Mouse (Mus musculus) C2C12 (cell line): ENCODE results near the gene Olfr869. TPM values are rescaled to one million over a fixed set of nuclear protein-coding genes. Genes with fewer than 3 reads are reported as not detected.

Experiments used
- H3K27me3 ChIP-seq: one replicate; pipeline ENCODE4 v1.6.1; 2011; ENCODE audit not compliant: control insufficient read depth, insufficient read depth, insufficient read length
- H3K36me3 ChIP-seq: one replicate; pipeline ENCODE4 v1.6.1; 2011; ENCODE audit not compliant: control insufficient read depth, insufficient read depth
- H3K4me3 ChIP-seq: one replicate; pipeline ENCODE4 v1.5.1; 2011; ENCODE audit warnings: mild to moderate bottlenecking, control low read depth; ENCODE audit not compliant: poor library complexity, insufficient read depth, severe bottlenecking
- H3K79me2 ChIP-seq: one replicate; pipeline ENCODE4 v1.6.1; 2011; ENCODE audit not compliant: control insufficient read depth, insufficient read depth
- H3K79me3 ChIP-seq: one replicate; pipeline ENCODE4 v1.6.1; 2011; ENCODE audit warnings: low read depth, control low read depth
- H3ac ChIP-seq: one replicate; pipeline ENCODE3; 2011; ENCODE audit warnings: low read depth; ENCODE audit not compliant: control insufficient read depth, insufficient read length
- CEBPB ChIP-seq: IDR thresholded peaks from one replicate; pipeline ENCODE4 v1.6.1; 2011; ENCODE audit warnings: low read depth, mild to moderate bottlenecking, control low read depth, moderate library complexity
- CTCF ChIP-seq: IDR thresholded peaks from one replicate; pipeline ENCODE4 v1.5.1; 2011; ENCODE audit not compliant: control insufficient read depth, insufficient read depth, insufficient read length
- FOSL1 ChIP-seq: IDR thresholded peaks from one replicate; pipeline ENCODE4 v1.8.0; 2011; ENCODE audit warnings: mild to moderate bottlenecking, low read length; ENCODE audit not compliant: poor library complexity, insufficient read depth, severe bottlenecking
- MAX ChIP-seq: IDR thresholded peaks from one replicate; pipeline ENCODE4 v1.6.1; 2011; ENCODE audit warnings: mild to moderate bottlenecking, control low read depth
- MYOD1 ChIP-seq: IDR thresholded peaks from one replicate; pipeline ENCODE4 v1.6.1; 2011; ENCODE audit warnings: low read depth; ENCODE audit not compliant: control insufficient read depth, insufficient read length
- MYOG ChIP-seq: IDR thresholded peaks from one replicate; pipeline ENCODE4 v1.6.1; 2011; ENCODE audit not compliant: control insufficient read depth, insufficient read length; ENCODE audit errors: extremely low read depth
- USF1 ChIP-seq: IDR thresholded peaks from one replicate; pipeline ENCODE4 v1.6.1; 2011; ENCODE audit warnings: low read depth, mild to moderate bottlenecking, control low read depth, moderate library complexity
- long read RNA-seq, 2 experiments: library from polyadenylated mRNA; unstranded; transcript quantifications; one replicate each; pipeline ENCODE4 v2.0.0; 2019 to 2020
- polyA plus RNA-seq: library from polyadenylated mRNA; unstranded; fragments of >200 nt; fragmentation: generic; extraction: Trizol; gene quantifications from one replicate; pipeline ENCODE4 v1.2.1, GENCODE M21; 2012; ENCODE audit warnings: missing spikeins

Gene Olfr869
- polyA plus RNA-seq, result not detected
- long read RNA-seq, experiment 1, result 0 reads
- long read RNA-seq, experiment 2, result 0 reads

DNA sequence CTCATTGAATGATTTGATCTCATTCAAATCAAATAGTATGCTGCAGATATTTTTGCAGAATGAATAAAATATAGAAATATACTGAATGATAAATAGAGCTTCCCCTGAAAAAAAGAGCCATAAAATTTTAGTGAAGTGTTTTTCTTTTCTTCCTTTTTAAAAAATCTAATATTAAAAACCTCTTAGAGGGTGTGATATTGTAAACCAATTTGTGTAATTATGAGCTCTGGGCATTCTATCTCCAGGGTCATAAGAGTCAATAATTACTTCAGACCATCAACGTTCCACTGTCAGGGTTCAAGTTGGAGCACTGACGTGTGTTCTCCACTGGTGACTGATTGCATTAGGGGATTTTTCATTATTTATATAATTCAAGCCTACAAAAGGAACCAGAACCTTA is at the start of gene Olfr869:
Gene Olfr869, plus strand, starts transcription at position 301 of the 400 bp plus-strand sequence.
- no peaks in the 10 kb centered on the region for H3K36me3 ChIP-seq
- no peak for TF ChIP-seq MYOG
- no peak for TF ChIP-seq CTCF
- no peak for TF ChIP-seq USF1
- TF ChIP-seq FOSL1, result no peak
- TF ChIP-seq CEBPB, result no peak
- no peak for TF ChIP-seq MAX
- no peak for TF ChIP-seq MYOD1
- no peaks in the 10 kb centered on the region for H3K79me2 ChIP-seq
- no peaks in the 10 kb centered on the region for H3K27me3 ChIP-seq
- H3K4me3 ChIP-seq, result no peak within 1 kb of the TSS
- H3ac ChIP-seq, result no peak within 1 kb of the TSS
- H3K79me3 ChIP-seq, result no peaks in the 10 kb centered on the region

DNA sequence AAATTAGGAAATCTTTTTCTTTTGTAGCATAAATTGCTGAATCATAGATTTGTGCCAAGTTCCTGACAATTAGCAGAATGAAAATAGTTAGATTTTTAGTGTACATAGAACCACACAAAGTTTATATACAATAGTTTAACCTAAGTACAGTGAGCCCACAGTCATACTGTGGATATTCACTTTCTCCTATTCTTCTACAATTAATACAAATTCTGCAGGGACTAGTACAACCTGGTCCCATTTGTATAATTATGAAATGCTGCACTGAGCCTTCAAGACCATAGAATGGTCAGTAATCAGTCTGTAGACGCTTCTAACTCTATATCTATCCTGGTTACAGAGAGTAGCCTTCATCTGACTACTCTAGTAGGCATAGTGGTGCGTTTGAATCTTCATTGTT is 30.5 kb upstream of the Olfr869 start, which contains the start of gene Olfr868:
Gene Olfr868, plus strand, starts transcription at position 301 of the 400 bp plus-strand sequence.
- Histone ChIP-seq H3K36me3 (no peaks in the 10 kb centered on the region), H3ac (no peak within 1 kb of the TSS), H3K79me3 (no peaks in the 10 kb centered on the region), H3K27me3 (no peaks in the 10 kb centered on the region), H3K4me3 (no peak within 1 kb of the TSS), H3K79me2 (no peaks in the 10 kb centered on the region)
- TF ChIP-seq MYOG, result no peak
- TF ChIP-seq USF1, result no peak
- TF ChIP-seq CEBPB, result no peak
- no peak for TF ChIP-seq FOSL1
- TF ChIP-seq MYOD1, result no peak
- TF ChIP-seq MAX, result no peak
- TF ChIP-seq CTCF, result no peak

DNA sequence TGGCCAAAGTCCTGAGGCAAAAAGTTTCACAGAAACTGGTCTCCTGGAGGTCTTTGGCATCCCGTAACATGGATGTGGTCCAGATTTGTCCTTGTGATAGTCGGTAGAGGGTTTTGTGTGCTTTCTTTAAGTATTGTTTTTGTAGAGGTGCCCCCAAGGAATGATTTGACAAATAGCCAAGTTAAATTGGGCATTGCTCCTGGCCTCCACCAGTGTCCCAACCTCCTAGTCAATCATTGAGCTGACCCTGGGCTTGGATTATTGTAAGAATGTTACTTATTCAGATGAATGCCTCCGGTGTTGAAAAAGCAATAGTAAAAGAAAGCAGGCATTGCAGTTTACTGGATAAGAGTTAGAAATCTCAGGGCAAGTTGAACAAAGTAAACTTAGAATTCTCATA is 20.9 kb downstream of the Olfr869 start:
- no peak for TF ChIP-seq CEBPB
- no peak for TF ChIP-seq CTCF
- TF ChIP-seq USF1, result no peak
- no peak for TF ChIP-seq MYOD1
- no peak for TF ChIP-seq FOSL1
- TF ChIP-seq MAX, result no peak
- no peak for TF ChIP-seq MYOG
- H3ac ChIP-seq, result no peak overlapping the region

GRCm38 (mm10) chr9:20173957-20174356 is 45.1 kb downstream of the Olfr869 start, which contains the start of gene Olfr870:
Olfr870 (minus strand) TSS chr9:20174057.
- H3K27me3 ChIP-seq, result no peaks in the 10 kb centered on the region
- TF ChIP-seq USF1 (no peak), MAX (no peak), CEBPB (no peak), MYOG (no peak), FOSL1 (no peak), CTCF (no peak), MYOD1 (no peak)
- H3ac ChIP-seq, result no peak within 1 kb of the TSS
- no peaks in the 10 kb centered on the region for H3K36me3 ChIP-seq
- no peaks in the 10 kb centered on the region for H3K79me2 ChIP-seq
- no peak within 1 kb of the TSS for H3K4me3 ChIP-seq
- no peaks in the 10 kb centered on the region for H3K79me3 ChIP-seq

More for the DNA sequence above, 20.9 kb downstream of the Olfr869 start:
- Histone ChIP-seq H3K27me3 (no peaks in the 10 kb centered on the region), H3K79me3 (no peaks in the 10 kb centered on the region), H3K36me3 (no peaks in the 10 kb centered on the region), H3K4me3 (no peak overlapping the region), H3K79me2 (no peaks in the 10 kb centered on the region)

DNA sequence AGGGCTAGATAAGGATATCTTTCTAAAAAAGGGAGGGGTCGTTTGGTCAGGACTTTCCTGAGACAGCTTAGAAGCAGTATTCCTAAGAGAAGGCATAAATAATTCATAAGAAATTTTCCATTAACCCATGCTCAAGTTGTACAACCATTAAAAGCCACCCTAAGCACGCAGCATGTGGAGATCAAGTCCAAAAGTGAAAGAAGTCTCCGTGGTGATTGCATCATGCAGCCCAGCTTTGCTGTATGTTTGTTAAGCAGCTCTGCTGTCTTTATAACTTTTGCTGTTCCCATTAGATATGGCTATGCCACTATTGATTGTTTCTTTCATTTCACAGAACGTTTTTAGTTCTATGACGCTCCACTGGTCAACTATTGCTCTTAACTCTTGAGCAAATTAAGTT is 50.7 kb downstream of the Olfr869 start:
- Histone ChIP-seq H3K79me2 (no peaks in the 10 kb centered on the region), H3K36me3 (no peaks in the 10 kb centered on the region), H3K27me3 (no peaks in the 10 kb centered on the region), H3K79me3 (no peaks in the 10 kb centered on the region), H3ac (no peak overlapping the region), H3K4me3 (no peak overlapping the region)
- no peak for TF ChIP-seq CTCF
- no peak for TF ChIP-seq MAX
- no peak for TF ChIP-seq USF1

Other genes with a start within 250 kb of the Olfr869 start
- not detected for gene Olfr862, start 241.0 kb upstream of the Olfr869 start, polyA plus RNA-seq
- 0.18 TPM for gene Olfr77, start 212.1 kb upstream of the Olfr869 start, polyA plus RNA-seq
- gene Olfr866, start 101.0 kb upstream of the Olfr869 start, polyA plus RNA-seq, result not detected
- not detected for gene Olfr867, start 71.4 kb upstream of the Olfr869 start, polyA plus RNA-seq
- gene Olfr868, start 30.4 kb upstream of the Olfr869 start, polyA plus RNA-seq, result not detected
- not detected for gene Olfr870, start 45.0 kb downstream of the Olfr869 start, polyA plus RNA-seq
- not detected for gene Olfr871, start 83.2 kb downstream of the Olfr869 start, polyA plus RNA-seq
- not detected for gene Olfr872, start 108.1 kb downstream of the Olfr869 start, polyA plus RNA-seq
- gene Olfr39, start 153.3 kb downstream of the Olfr869 start, polyA plus RNA-seq, result not detected
- not detected for gene Olfr873, start 169.5 kb downstream of the Olfr869 start, polyA plus RNA-seq
- not detected for gene Olfr18, start 207.1 kb downstream of the Olfr869 start, polyA plus RNA-seq